ENCODE assay signal across 7 mouse cellular contexts in genomic region chr10:89732001-89732794, GRCm38 (mm10). TPM values are rescaled to one million over a fixed set of nuclear protein-coding genes. Genes with fewer than 3 reads are reported as not detected.
DNase-seq lines count a peak whose midpoint lies in the region; ATAC-seq and TF ChIP-seq lines count a peak whose summit lies in the region.

Gene Actr6 (minus strand): TSS chr10:89732295.

- H3K4me1 ChIP-seq in embryonic facial prominence, embryonic 12.5 days = peaks cover 11% of the 10 kb centered on the region; the same call in 1 of the 2 replicates
- peaks cover 5% of the 10 kb centered on the region; the same call in 1 of the 2 replicates for H3K4me1 ChIP-seq in kidney, adult 2 months (ENCODE audit: control insufficient read depth, insufficient read depth, low read length)
- peaks cover 14% of the 10 kb centered on the region; the same call in 1 of the 2 replicates for H3K4me1 ChIP-seq in limb, embryonic 12.5 days (replicated peaks)
- peaks cover 19% of the 10 kb centered on the region for H3K4me1 ChIP-seq in midbrain, embryonic 15.5 days
- H3K4me1 ChIP-seq in spleen, adult 2 months (ENCODE audit: control insufficient read depth, insufficient read depth, insufficient read length) = no peaks in the 10 kb centered on the region; the same call in 1 of the 2 replicates

- H3K27me3 ChIP-seq in embryonic facial prominence, embryonic 12.5 days = no peaks in the 10 kb centered on the region
- no peaks in the 10 kb centered on the region for H3K27me3 ChIP-seq in kidney, adult 2 months (replicated peaks; ENCODE audit: control insufficient read depth, insufficient read depth, low read length)
- H3K27me3 ChIP-seq in limb, embryonic 12.5 days = no peaks in the 10 kb centered on the region
- H3K27me3 ChIP-seq in midbrain, embryonic 15.5 days (replicated peaks) = no peaks in the 10 kb centered on the region
- no peaks in the 10 kb centered on the region for H3K27me3 ChIP-seq in spleen, adult 2 months (ENCODE audit: control insufficient read depth, insufficient read depth, low read length)

- no peaks in the 10 kb centered on the region for H3K9me3 ChIP-seq in embryonic facial prominence, embryonic 12.5 days
- no peaks in the 10 kb centered on the region for H3K9me3 ChIP-seq in limb, embryonic 12.5 days
- H3K9me3 ChIP-seq in midbrain, embryonic 15.5 days = no peaks in the 10 kb centered on the region

- H3K9ac ChIP-seq in embryonic facial prominence, embryonic 12.5 days = peak within 1 kb of the TSS; percentile 52
- peak within 1 kb of the TSS; percentile 64 for H3K9ac ChIP-seq in limb, embryonic 12.5 days (replicated peaks)
- H3K9ac ChIP-seq in midbrain, embryonic 15.5 days = peak within 1 kb of the TSS; percentile 72

- peak within 1 kb of the TSS; percentile 70 for H3K4me2 ChIP-seq in embryonic facial prominence, embryonic 12.5 days (replicated peaks)
- H3K4me2 ChIP-seq in limb, embryonic 12.5 days = peak within 1 kb of the TSS; percentile 72
- peak within 1 kb of the TSS; percentile 68 for H3K4me2 ChIP-seq in midbrain, embryonic 15.5 days

- TF ChIP-seq CTCF in kidney, adult 2 months (conservative IDR thresholded peaks at IDR 0.05; ENCODE audit: insufficient read depth, insufficient read length, low read depth, low read length) = no peak
- TF ChIP-seq CTCF in spleen, adult 2 months (IDR thresholded peaks at IDR 0.05; ENCODE audit: extremely low read depth, insufficient read depth, insufficient read length, insufficient replicate concordance) = no peak

- ATAC-seq in embryonic facial prominence, embryonic 12.5 days (ENCODE audit: insufficient number of reproducible peaks, insufficient read depth, low FRiP score, low TSS enrichment) = peak; percentile 95
- peak; percentile 94 for ATAC-seq in limb, embryonic 12.5 days (ENCODE audit: insufficient number of reproducible peaks, insufficient read depth, low FRiP score, low TSS enrichment, low read depth)
- peak; percentile 100 for ATAC-seq in midbrain, embryonic 15.5 days (replicated peaks)

- 2% methylated on average over 49 of the region's 49 CpGs for WGBS in embryonic facial prominence, embryonic 12.5 days
- WGBS in kidney, adult 2 months = under 1% methylated on average over 49 of the region's 49 CpGs
- WGBS in limb, embryonic 12.5 days = 2% methylated on average over 49 of the region's 49 CpGs
- WGBS in midbrain, embryonic 15.5 days = 2% methylated on average over 49 of the region's 49 CpGs
- 2% methylated on average over 49 of the region's 49 CpGs for WGBS in spleen, adult 2 months

- DNase-seq in adrenal gland, postnatal 25 days = peak; percentile 92
- DNase-seq in heart, adult 18-20 months = peak; percentile 96 to 98
- DNase-seq in kidney, adult 2 months = peak; percentile 97
- DNase-seq in spleen, adult 2 months (ENCODE audit: low read depth in 1 of 2, low spot score in 2 of 2) = peak; percentile 92

- no peak within 1 kb of the TSS for H3K27ac ChIP-seq in embryonic facial prominence, embryonic 12.5 days
- H3K27ac ChIP-seq in kidney, adult 2 months (ENCODE audit: insufficient read depth, low read depth, low read length) = no peak within 1 kb of the TSS
- H3K27ac ChIP-seq in limb, embryonic 12.5 days = peak within 1 kb of the TSS; percentile 51; the same call in 1 of the 2 replicates
- peak within 1 kb of the TSS; percentile 80 for H3K27ac ChIP-seq in midbrain, embryonic 15.5 days
- peak within 1 kb of the TSS; percentile 80 for H3K27ac ChIP-seq in spleen, adult 2 months (ENCODE audit: insufficient read depth, low read length)

- peak within 1 kb of the TSS; percentile 62 for H3K4me3 ChIP-seq in embryonic facial prominence, embryonic 12.5 days
- peak within 1 kb of the TSS; percentile 99 for H3K4me3 ChIP-seq in kidney, adult 2 months (ENCODE audit: insufficient read depth, low read depth, low read length)
- H3K4me3 ChIP-seq in limb, embryonic 12.5 days (replicated peaks) = peak within 1 kb of the TSS; percentile 62
- peak within 1 kb of the TSS; percentile 58 for H3K4me3 ChIP-seq in midbrain, embryonic 15.5 days
- H3K4me3 ChIP-seq in spleen, adult 2 months (ENCODE audit: extremely low read depth, insufficient read depth, insufficient read length) = peak within 1 kb of the TSS; percentile 92

- H3K36me3 ChIP-seq in embryonic facial prominence, embryonic 12.5 days = no peaks in the 10 kb centered on the region
- H3K36me3 ChIP-seq in kidney, adult 2 months (ENCODE audit: control insufficient read depth, insufficient read depth, low read length) = no peaks in the 10 kb centered on the region; the same call in 1 of the 2 replicates
- H3K36me3 ChIP-seq in limb, embryonic 12.5 days = peaks cover under 1% of the 10 kb centered on the region
- no peaks in the 10 kb centered on the region for H3K36me3 ChIP-seq in midbrain, embryonic 15.5 days (replicated peaks)
- H3K36me3 ChIP-seq in spleen, adult 2 months (ENCODE audit: control insufficient read depth, insufficient read depth, low read length) = no peaks in the 10 kb centered on the region; the same call in 1 of the 2 replicates

- TF ChIP-seq POLR2A in kidney, adult 2 months (IDR thresholded peaks at IDR 0.05; ENCODE audit: low read depth, low read length) = peak; percentile 70
- peak; percentile 51 for TF ChIP-seq POLR2A in spleen, adult 2 months (IDR thresholded peaks at IDR 0.05; ENCODE audit: low read depth, low read length)

RNA-seq across cellular contexts. Expression of gene Actr6, which starts in this region (rescaled TPM):
- total RNA-seq in adrenal gland, postnatal 25 days (2021) = 18.0 and 21.0 TPM in 2 replicates
- 40.9 and 44.5 TPM in 2 replicates for polyA plus RNA-seq in embryonic facial prominence, embryonic 12.5 days (2016; fragmentation: Nextera tagmentation; extraction: Ambion mirVana)
- total RNA-seq in heart, adult 18-20 months (2021) = 10 to 100 TPM; 13.4 to 14.2 TPM
- 1.7 and 3.0 TPM in 2 replicates for polyA plus RNA-seq in kidney, adult 2 months (2012; rRNA removed)
- 37.8 and 40.7 TPM in 2 replicates for polyA plus RNA-seq in limb, embryonic 12.5 days (2016; fragmentation: Nextera tagmentation; extraction: Ambion mirVana)
- polyA plus RNA-seq in midbrain, embryonic 15.5 days (2015; fragmentation: Nextera tagmentation; extraction: Ambion mirVana) = 47.7 and 55.6 TPM in 2 replicates
- polyA plus RNA-seq in spleen, adult 2 months (2012; rRNA removed) = 0.74 and 1.3 TPM in 2 replicates

Comparison
In these comparisons a context has a peak if more than half of its experiments do, and no peak if none do; other contexts are left out.
1. H3K27ac ChIP-seq: peak in limb, embryonic 12.5 days (single experiment), midbrain, embryonic 15.5 days (single experiment) and spleen, adult 2 months (single experiment); none in embryonic facial prominence, embryonic 12.5 days (single experiment) and kidney, adult 2 months (single experiment).
2. Peak in every context shown above with its lines, with median percentiles within 50 percentile points of each other: DNase-seq, ATAC-seq, H3K4me2 ChIP-seq, H3K4me3 ChIP-seq and H3K9ac ChIP-seq.